Mouse (Mus musculus) ovary, adult 18-20 months (tissue): ENCODE results near the gene Stac2.

Source experiments
- DNase-seq: peaks from one replicate; pipeline ENCODE4 v3.0.0; 2022; ENCODE audit warnings: low spot score, mixed read lengths

Stac2 gene

GRCm38 (mm10) chr11:98021118-98021517 lies 32.1 kb downstream of the Stac2 start:
- DNase-seq: no peak

- no peak for DNase-seq
These were observed 32.6 kb downstream of the Stac2 start for GRCm38 (mm10) chr11:98020710-98021109.

GRCm38 (mm10) chr11:98019883-98020610 lies 33.2 kb downstream of the Stac2 start:
- no peak for DNase-seq

- DNase-seq: no peak
These were observed 34.2 kb downstream of the Stac2 start for GRCm38 (mm10) chr11:98018858-98019641.

GRCm38 (mm10) chr11:98018222-98018621 lies 35.0 kb downstream of the Stac2 start:
- no peak for DNase-seq

GRCm38 (mm10) chr11:98016824-98017223 lies 36.4 kb downstream of the Stac2 start:
- no peak for DNase-seq

- DNase-seq: no peak
These were observed 37.1 kb downstream of the Stac2 start for GRCm38 (mm10) chr11:98016177-98016576.

GRCm38 (mm10) chr11:98012831-98013230 lies 40.4 kb downstream of the Stac2 start:
- DNase-seq: no peak

- DNase-seq: no peak
These were observed 41.5 kb downstream of the Stac2 start for GRCm38 (mm10) chr11:98011716-98012115.

GRCm38 (mm10) chr11:98008087-98008486 lies 45.2 kb downstream of the Stac2 start:
- no peak for DNase-seq

- no peak for DNase-seq
These were observed 47.6 kb downstream of the Stac2 start for GRCm38 (mm10) chr11:98005686-98006085.

- DNase-seq: no peak
These were observed 48.2 kb downstream of the Stac2 start for GRCm38 (mm10) chr11:98005076-98005475.

GRCm38 (mm10) chr11:98004161-98004560 lies 49.1 kb downstream of the Stac2 start:
- no peak for DNase-seq

- DNase-seq: no peak
These were observed 50.0 kb downstream of the Stac2 start for GRCm38 (mm10) chr11:98003171-98003671.

- DNase-seq: no peak
These were observed 50.6 kb downstream of the Stac2 start for GRCm38 (mm10) chr11:98002627-98003026.

GRCm38 (mm10) chr11:98001986-98002385 lies 51.3 kb downstream of the Stac2 start:
- no peak for DNase-seq

- no peak for DNase-seq
These were observed 51.9 kb downstream of the Stac2 start for GRCm38 (mm10) chr11:98001351-98001824.

GRCm38 (mm10) chr11:98000378-98001140 lies 52.7 kb downstream of the Stac2 start:
- DNase-seq: no peak

GRCm38 (mm10) chr11:97999748-98000147 lies 53.5 kb downstream of the Stac2 start:
- no peak for DNase-seq

GRCm38 (mm10) chr11:97998898-97999608 lies 54.2 kb downstream of the Stac2 start:
- DNase-seq: no peak

GRCm38 (mm10) chr11:97998074-97998793 lies 55.0 kb downstream of the Stac2 start:
- no peak for DNase-seq
